Mouse (Mus musculus): ENCODE data around the gene Myt1l.

DNA sequence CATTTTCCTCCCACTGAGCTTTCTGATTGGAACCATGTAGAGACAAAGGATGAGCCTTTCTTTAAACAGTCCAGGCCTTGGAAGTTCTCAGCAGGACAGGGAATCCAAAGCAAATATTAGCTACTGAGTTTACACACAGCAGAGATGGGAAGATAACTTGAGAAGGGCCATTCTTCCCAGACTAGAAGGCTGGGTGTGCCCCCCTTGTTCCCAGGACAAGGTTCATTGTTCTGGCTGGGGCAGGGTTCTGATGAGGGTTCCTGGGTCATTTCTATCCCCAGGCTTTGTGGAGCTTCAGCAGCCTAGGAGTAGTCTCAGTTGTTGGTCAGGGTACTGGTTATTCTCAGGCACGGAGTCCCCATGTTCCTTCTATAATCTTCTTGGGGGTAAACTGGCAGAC is 432.9 kb downstream of the Myt1l start:
- TF ChIP-seq CTCF (IDR thresholded peaks at IDR 0.05; ENCODE audit: low read depth, low read length), result no peak
- TF ChIP-seq POLR2A (IDR thresholded peaks at IDR 0.05; ENCODE audit: extremely low read depth, insufficient read depth, low read length), result no peak

Measured in liver, adult 2 months (tissue).